Mouse (Mus musculus) ZHBTc4 (cell line): ENCODE data around the gene Kcnip4.

ENCODE experiments used
- DNase-seq: peaks from one replicate; pipeline ENCODE4 v3.0.0-alpha.2; 2011; ENCODE audit warnings: low read depth, low spot score

The Kcnip4 gene

GRCm38 (mm10) chr5:49524394-49525241 is at the start of gene Kcnip4:
Kcnip4 (minus strand) TSS chr5:49524907.
- DNase-seq = peak; percentile 64

- no peak for DNase-seq
Observed at GRCm38 (mm10) chr5:49571876-49572275, 47.2 kb upstream of the Kcnip4 start.

GRCm38 (mm10) chr5:49563751-49564150 is 39.0 kb upstream of the Kcnip4 start:
- no peak for DNase-seq

- DNase-seq = no peak
Observed at GRCm38 (mm10) chr5:49557436-49557835, 32.7 kb upstream of the Kcnip4 start.

GRCm38 (mm10) chr5:49547884-49548283 is 23.2 kb upstream of the Kcnip4 start:
- DNase-seq = no peak

- no peak for DNase-seq
Observed at GRCm38 (mm10) chr5:49529362-49529761, 4.7 kb upstream of the Kcnip4 start.

GRCm38 (mm10) chr5:49525242-49525612 is 520 bp upstream of the Kcnip4 start:
- DNase-seq = no peak

GRCm38 (mm10) chr5:49523997-49524393 is 712 bp downstream of the Kcnip4 start:
- DNase-seq = no peak

- no peak for DNase-seq
Observed at GRCm38 (mm10) chr5:49522986-49523385, 1.7 kb downstream of the Kcnip4 start.

- DNase-seq = no peak
Observed at GRCm38 (mm10) chr5:49498743-49499142, 26.0 kb downstream of the Kcnip4 start.

GRCm38 (mm10) chr5:49487270-49487669 is 37.4 kb downstream of the Kcnip4 start:
- DNase-seq = no peak

- no peak for DNase-seq
Observed at GRCm38 (mm10) chr5:49470738-49471137, 54.0 kb downstream of the Kcnip4 start.

GRCm38 (mm10) chr5:49460643-49461276 is 63.9 kb downstream of the Kcnip4 start:
- no peak for DNase-seq

- no peak for DNase-seq
Observed at GRCm38 (mm10) chr5:49453100-49453499, 71.6 kb downstream of the Kcnip4 start.

GRCm38 (mm10) chr5:49451295-49451694 is 73.4 kb downstream of the Kcnip4 start:
- DNase-seq = no peak

GRCm38 (mm10) chr5:49450876-49451275 is 73.8 kb downstream of the Kcnip4 start:
- no peak for DNase-seq

- no peak for DNase-seq
Observed at GRCm38 (mm10) chr5:49437236-49437635, 87.5 kb downstream of the Kcnip4 start.

GRCm38 (mm10) chr5:49427689-49428088 is 97.0 kb downstream of the Kcnip4 start:
- DNase-seq = no peak

- no peak for DNase-seq
Observed at GRCm38 (mm10) chr5:49419707-49420106, 105.0 kb downstream of the Kcnip4 start.

- no peak for DNase-seq
Observed at GRCm38 (mm10) chr5:49408351-49408750, 116.4 kb downstream of the Kcnip4 start.

- peak; percentile 50 for DNase-seq
Observed at GRCm38 (mm10) chr5:49370543-49371076, 154.1 kb downstream of the Kcnip4 start.

GRCm38 (mm10) chr5:49368636-49369423 is 155.9 kb downstream of the Kcnip4 start:
- peak; percentile 61 for DNase-seq
